Mouse (Mus musculus) frontal cortex, adult 2 months (tissue): Measurements from ENCODE around the gene Kcnt2. TPM values are rescaled to one million over a fixed set of nuclear protein-coding genes. Genes with fewer than 3 reads are reported as not detected.

ENCODE experiments used
- DNase-seq, 2 experiments: peaks; one replicate each; pipeline ENCODE4 v3.0.0; 2022; ENCODE audit warnings: low spot score in 1 of 2; ENCODE audit errors: extremely low spot score in 1 of 2
- polyA plus RNA-seq: library from polyadenylated mRNA; depleted of rRNA; stranded (reverse); fragments of >200 nt; gene quantifications from 2 replicates; pipeline ENCODE4 v1.2.3, GENCODE M21; 2012

Kcnt2 gene
- polyA plus RNA-seq, 1 experiment = 10.4 TPM

DNA sequence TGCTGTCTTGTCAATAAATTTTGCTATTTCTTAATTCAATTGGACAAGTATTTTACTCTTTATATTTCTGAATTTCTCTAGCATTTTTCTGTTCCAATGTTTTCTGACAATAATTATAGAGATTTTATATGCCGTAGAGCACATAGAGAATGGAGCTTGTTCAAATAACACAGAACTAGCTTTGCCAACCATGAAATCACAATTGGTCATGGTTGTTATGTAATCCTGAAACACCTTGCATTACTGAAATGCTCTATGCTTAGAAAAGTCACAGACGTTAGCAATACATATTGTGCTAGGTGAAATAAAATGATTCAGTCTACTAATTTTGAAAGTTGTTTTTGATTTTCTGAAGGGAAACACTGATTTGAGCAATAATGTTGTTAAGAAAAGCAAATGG, 118.8 kb downstream of the Kcnt2 start:
- no peak for DNase-seq

DNA sequence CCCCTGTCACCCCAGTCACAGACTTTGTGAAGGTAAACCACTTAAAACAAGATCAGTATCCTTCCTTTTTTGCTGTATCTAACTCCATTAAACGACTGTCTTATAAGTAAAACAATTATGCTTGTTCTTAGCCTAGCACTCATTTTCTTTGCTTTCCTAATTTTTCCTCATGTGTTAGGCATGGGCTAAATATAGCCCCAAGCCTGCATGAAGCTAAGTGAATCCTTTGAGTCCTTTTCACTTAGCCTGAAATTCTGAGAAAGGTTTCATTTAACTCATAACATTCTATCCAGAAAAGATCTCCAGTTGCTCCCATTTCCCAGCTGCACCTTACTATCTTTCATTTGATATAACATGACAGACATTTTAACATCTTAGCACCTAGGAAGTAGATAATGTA, 127.6 kb downstream of the Kcnt2 start:
- DNase-seq = peak in 1 of 2 experiments; percentile 39

DNA sequence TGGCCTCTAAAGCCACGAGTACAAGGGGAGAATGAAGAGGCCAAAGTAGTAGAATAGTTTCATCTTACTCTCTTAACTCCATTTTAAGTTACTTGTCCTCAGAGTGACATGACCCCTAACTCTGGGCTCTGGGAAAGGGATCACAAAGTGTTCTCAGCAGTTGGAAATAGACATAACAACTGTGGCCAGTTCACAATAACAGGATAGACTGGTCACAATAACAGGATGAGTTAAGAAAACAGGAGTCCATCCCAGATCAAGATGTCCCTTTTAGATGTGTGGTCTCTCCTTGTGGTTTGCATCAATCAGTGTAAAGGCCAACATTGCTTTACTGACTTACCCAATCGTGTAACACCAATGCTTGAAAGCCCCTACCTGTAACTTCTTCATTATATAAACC, 132.8 kb downstream of the Kcnt2 start:
- DNase-seq = no peak

DNA sequence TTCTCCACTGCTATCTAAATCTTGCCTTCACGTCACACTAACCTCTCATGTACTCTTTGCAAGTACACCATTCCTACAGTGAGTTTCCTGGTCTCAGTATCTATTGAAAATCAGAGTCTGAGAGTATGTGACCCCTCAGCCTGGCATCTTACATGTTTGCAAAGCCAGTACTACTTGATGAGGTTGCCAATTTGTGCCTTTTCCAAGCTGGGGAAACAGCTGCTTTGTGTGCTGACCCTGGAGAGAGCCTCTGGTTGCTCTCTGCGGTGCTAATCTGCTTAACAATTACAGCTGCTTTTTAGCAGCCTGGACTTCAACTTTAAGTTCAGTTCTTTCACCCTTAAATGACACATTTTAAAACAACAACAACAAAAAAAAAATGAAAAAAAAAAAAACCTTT, 133.6 kb downstream of the Kcnt2 start:
- no peak for DNase-seq

DNA sequence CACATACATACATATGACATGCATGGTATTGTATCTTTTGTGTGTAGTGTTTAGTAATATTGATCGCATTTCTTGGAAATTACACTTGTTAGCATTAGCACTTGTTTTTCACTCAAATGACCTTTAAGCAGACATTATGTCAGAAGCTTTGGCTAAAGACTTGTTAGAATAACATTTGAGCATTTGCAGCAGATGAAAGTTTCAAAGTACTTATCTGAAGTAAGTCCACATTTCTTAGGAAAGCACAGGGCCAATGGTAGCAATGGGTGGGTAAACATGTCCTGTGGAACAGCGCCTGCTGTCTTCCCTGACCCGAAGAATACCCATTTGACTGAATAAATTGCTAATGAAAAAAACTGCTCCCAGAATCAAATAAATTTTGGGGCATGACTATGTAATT, 135.1 kb downstream of the Kcnt2 start:
- DNase-seq = no peak

DNA sequence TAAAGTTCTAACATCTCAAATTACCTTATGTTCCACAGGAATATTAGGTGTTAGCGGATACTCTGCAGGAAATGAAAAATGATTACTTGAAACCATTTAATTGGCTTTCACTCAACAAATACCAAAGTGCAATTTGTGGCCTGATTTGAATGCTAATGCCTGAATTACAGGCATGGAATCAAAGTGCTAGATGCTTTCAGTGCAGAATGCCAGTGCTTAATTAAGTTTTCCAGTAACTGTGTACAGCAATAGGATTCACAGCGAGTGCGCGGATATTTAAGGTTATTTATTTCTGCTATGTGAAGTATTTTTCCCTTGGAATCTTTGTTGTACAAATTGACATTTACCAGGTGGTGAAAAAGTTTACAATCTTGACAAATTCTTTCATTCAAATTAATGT, 144.3 kb downstream of the Kcnt2 start:
- no peak for DNase-seq

DNA sequence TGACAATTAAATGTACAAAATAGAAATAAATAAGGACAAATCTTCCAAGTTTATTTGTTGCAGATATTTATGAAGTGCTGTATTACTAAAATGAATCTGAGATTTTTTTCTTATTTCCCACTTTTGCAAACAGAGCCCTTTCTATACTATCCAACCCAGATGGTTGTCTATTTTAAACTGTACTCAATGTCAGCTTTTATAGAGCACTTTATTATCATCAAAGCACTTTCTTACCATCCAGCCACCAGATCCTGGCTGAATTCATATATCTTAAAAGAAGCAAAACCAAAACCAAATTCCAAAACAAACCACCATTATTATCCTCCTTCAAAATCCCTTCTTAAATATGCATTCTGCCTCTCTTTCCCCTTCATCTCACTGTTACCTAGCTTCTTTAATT, 151.8 kb downstream of the Kcnt2 start:
- DNase-seq = peak in 1 of 2 experiments; percentile 26

DNA sequence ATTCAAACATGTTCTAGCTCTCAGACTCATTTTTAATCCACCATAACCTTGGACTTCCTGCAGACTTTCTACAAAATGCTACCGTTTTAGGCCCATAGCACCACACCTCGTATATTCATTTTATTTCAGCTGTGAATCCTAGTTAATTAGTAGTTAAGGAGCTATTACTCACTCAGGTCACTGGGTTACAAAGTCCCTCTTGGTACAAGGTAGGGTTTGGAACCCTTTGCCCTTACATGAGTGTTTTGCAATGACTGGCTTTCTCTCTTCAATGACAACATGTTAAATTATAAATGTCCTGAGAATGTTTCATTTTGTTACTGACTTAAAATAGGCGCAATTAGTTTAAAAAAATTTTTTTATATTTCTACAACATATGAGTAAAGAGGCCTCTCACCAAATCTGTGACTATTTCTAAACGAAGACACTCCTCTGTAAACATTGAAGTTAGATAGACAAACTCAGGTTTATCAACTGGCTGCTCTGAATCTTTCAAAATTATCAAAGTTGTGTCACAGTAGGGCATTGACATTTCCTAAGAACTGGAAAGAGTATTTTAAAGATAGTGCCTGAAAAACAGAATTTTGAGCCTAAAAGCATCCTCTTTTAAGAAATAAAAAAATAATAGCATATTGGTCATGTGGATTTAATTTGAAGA, 160.8 kb downstream of the Kcnt2 start:
- DNase-seq = no peak

DNA sequence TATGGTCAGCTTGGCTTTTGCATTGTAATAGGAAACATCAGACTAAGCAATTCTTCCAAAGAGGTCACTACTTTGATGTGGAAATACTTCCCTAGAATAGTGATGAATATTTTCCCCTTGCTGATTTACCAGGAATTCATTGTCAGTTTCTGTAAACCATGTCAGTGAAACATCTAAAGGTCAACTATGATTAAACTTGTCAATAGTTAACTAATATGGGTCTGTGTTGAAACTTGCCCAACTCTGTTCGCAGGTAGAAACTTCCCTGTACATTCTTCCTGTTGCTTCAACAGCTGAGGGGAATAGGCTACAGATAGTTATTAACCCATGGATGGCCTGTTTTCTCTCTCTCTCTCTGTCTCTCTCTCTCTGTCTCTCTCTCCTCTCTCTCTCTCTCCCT, 169.8 kb downstream of the Kcnt2 start:
- no peak for DNase-seq

DNA sequence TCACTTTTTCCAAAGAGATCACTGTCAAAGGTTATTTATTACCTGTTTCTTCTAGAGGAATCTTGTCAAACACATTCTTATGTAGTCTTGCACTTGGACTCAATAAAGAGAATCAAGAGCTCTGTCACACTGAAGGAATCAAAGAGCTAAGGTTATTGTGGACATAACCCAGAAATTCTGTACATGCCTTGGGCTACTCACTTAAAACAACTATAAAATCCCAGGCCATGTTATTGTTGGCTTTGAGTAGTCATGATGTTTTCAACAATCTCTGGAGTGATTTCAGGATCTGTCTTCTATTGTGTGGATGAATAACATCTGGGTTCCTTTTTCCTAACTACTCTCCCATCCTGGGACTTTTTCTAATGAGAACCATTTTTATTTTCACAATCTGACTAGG, 177.0 kb downstream of the Kcnt2 start:
- DNase-seq = no peak

DNA sequence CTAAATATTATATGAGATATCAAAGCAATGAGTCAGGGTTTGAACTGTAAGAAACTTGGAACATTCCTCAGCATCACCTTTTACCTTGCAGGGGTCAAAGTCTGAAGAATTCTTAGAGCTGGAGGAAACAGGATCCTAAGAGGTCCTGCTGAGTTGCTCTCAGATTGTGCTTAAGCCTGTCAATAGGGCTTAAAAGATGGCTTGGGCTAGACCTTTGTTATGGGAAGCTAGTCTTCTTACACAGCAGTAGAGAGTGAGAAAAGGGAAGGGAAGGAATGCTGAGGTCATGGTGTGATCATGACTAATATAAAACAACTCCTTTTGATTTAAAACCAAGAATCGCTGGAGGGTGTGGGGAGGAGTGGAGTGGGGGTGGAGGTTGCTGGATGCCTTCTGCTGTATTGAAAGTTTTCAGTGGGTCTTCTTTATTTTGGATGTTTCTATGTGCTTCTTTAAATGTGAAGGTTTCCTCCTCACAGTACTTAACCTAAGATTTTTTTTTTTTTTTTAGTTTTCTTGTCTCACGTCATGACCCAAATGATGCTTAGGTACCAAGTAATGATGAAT, 183.4 kb downstream of the Kcnt2 start:
- no peak for DNase-seq

DNA sequence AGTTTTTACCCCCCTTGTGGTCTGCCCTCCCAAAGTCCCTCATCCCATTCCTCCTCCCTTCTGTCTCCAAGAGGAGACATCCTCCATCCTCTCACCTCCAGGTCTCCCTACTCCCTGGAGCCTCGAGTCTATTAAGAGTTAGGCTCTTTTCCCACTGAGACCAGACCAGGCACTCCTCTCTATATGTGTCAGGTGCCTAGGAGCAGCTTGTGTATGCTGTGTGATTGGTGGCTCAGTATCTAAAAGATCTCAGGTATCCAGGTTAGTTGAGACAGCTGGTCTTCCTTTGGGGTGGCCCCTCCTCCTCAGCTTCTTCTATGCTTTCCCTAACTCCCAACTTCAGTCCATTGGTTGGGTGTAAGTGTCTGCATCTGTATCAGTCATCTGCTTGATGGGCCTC, 186.1 kb downstream of the Kcnt2 start:
- no peak for DNase-seq

DNA sequence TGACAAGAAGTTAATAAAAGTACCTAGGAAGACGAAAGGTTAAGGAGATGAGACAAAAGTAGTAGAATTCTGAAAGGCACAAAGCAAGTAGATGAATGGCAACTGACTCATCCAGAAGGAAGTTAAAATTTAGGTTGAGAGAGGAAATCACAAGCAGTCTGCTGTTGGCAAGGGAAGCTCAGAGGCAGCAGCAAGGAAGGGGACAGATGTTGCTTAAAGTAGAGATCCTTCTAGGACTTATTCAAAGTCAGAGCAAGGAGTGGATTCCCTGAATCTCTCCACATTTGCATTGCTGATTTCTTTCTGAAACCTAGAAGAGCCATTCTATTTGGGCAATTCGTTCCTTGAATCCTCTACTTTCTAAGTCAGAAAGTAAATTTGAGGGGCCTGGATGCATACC, 188.8 kb downstream of the Kcnt2 start:
- peak in 1 of 2 experiments; percentile 34 for DNase-seq

DNA sequence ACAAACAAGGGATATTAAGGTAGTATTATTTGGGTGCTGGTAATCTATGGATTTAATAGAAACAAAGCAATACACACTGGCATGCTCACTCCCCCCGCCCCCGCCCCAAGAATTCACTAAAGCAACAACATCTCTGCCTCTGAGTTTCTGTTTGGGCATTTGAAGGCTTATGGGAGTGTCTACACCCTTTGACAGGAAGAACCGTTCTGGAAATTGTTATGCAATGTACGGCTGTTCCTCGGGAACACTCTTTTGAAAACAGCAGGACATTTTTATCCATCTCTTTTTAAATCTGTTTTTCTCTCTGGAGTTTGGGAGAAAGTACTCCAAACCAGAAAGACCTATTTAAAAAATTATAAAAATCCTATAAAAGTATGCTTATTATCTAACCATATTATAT, 192.2 kb downstream of the Kcnt2 start:
- DNase-seq = no peak

DNA sequence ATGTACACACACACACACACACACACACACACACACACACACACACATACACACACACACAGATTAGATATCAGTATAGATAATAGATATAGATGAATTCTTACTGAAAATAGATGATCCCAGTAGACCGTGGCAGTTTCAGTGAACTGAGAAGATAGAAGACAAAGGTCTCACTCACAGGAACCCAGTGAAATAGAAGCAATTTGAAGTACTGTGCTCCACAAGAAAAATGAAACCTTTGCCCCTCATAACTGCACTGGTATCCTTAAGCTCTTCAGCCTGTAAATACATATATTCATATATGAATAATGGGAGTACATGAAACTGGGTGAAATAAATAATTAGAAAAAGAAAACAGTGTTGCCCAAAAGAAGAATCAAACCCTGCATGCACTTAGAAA, 197.9 kb downstream of the Kcnt2 start:
- DNase-seq = no peak

DNA sequence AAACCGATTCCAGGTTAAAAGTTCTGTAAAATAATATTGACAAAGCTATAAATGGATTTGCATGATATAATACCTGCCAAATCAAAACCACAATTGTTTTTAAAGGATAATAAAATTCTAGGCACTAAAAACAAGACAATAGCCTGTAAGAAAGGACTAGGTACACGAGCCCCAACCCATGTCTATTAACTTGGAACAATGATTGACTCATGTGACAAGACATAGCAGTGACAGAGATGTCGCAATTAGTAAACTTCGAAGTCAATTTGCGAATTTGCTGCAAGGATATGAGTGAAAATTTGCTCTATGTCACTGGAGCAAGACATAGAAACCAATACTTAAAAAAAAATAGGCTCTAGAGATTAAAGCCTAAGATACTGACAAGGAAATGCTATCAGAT, 198.4 kb downstream of the Kcnt2 start:
- DNase-seq = no peak

DNA sequence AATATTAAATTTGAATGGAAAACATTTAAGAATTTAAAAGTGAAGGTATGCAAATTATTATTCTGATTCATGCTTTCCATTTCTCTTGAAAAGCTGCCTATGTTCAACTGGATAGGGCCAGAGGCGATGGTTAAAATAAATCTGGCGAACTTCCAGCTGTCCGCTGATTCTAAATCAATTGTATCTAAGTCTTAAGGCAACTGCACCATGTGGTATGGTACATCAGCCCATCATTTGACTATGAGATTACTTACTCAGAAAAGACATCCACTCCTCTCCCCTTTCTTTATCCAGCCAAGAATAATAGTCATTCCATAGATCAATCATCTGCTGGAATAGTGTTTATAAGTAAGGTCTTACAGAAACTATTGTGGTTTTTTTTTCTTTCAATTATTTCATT, 205.5 kb downstream of the Kcnt2 start:
- DNase-seq = no peak

DNA sequence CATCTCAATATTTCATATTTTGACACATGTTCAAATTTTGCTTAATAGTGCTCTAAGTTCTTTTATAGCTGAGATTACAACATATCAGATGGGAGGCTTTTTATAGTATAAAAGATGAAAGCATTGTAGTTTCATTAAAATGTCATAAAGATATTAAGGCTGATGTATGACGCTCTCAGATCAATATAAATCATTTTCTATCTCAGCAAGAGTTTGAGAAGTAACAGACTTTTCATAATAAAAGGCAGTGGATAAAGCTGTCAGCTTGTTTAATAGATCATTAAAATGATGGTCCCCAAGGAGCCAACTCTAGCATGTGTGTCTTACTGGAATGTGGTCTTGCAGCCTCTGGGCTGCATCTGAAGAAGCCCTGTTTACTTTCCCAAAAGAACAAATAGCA, 206.0 kb downstream of the Kcnt2 start:
- no peak for DNase-seq

DNA sequence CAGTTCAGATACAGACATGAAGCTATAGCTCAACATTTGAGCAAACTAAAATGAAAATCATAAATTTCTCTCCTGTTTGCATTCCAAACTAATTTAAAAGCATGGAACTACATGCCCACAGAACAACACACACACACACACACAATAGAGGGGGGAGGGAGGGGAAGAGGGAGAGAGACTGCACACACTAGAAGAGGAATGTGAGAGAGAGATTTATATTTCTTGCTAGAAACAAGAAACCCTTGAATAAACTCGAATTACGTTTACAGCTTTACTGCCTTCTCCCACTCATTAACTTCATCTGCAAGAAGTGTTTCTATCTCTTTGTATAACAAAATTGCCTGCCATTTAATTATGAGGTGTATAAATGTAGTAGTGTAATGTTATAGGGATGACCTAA, 209.9 kb downstream of the Kcnt2 start:
- no peak for DNase-seq

DNA sequence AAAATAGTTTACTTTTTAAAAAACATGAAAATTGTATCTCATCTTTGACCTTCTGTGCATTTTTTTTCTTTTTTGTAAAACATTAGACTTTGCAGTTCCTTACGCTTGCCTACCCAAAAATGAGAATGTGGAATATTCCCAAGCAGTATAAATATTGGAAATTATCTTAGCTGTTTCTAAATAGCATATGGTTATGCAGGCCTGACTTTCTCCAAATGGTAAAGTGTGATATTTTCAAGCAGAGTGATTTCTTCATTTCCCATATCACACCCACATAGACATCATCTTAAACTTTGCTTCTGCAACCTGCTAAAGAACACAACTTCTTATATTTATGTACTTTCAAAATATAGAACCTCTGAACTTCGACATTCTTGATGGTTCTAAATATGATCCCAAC, 210.9 kb downstream of the Kcnt2 start:
- peak in 1 of 2 experiments; percentile 34 for DNase-seq

DNA sequence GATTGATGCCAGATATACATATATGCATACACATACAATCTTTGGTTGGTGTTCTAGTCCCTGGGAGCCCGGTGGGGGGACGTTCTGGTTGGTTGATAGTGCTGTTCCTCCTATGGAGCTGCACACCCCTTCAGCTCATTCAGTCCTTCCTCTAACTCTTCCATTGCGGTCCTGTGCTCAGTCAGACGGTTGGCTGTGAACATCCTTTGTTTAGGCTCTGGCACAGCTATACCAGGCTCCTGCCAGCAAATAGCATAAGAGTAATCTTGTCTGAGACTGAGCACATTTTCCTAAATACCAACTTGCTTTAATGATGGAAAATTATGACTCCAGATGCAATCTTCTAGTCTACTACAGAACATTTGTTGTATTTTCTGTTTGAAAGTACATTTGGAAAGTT, 222.4 kb downstream of the Kcnt2 start:
- no peak for DNase-seq

DNA sequence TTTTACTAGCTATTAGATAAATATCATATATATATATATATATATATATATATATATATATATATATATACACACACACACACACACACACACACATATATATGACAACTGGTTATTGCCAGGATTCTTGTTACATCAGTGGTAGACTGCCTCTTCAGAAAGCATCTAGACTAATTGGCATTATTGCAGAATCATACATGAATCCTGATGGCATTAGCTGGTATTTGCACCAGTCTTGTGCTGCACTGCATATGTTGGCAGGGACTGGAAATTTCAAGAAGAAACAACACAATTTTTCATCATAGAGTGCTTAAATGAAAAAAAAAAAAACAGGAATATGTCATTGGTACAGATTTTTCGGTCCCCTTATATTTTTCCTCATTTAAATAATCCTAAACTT, 223.6 kb downstream of the Kcnt2 start:
- no peak for DNase-seq

DNA sequence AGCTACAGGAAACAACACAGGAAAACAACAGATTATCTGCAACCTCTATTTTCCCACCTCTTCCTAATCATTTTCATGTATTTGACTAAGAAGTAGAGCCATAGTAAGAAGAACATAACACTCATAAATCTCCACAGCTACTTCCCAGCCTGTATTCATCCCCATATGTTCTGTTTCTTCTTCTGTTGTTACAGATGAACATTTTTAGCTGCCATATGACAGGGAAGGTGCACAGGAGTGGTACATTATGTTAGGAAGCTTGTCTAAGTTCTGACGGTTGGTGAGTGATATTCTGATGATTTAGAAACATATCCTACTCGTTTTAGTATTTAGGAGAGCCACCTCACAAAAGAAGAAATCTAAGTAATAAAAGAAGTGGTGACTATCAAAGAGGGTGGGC, 231.0 kb downstream of the Kcnt2 start:
- peak in 1 of 2 experiments; percentile 39 for DNase-seq
